Mouse (Mus musculus): ENCODE results near the gene Fkrp. TPM values are rescaled to one million over a fixed set of nuclear protein-coding genes. Genes with fewer than 3 reads are reported as not detected.

The Fkrp gene
- polyA plus RNA-seq, 1 experiment from 2014 or later = 45.3 TPM

GRCm38 (mm10) chr7:16843441-16844171 is 27.1 kb upstream of the Fkrp start:
- WGBS = 3% methylated on average over 33 of the region's 33 CpGs
- H3K4me2 ChIP-seq = peak overlapping the region; percentile 93

GRCm38 (mm10) chr7:16842645-16843063 is 26.1 kb upstream of the Fkrp start, which contains the start of gene Prkd2:
Gene Prkd2, plus strand, starts transcription at chr7:16842902.
- Histone ChIP-seq H3K36me3 (peaks cover 42% of the 10 kb centered on the region), H3K27ac (peak within 1 kb of the TSS; percentile 67), H3K4me3 (peak within 1 kb of the TSS; percentile 57), H3K27me3 (no peaks in the 10 kb centered on the region), H3K9ac (peak within 1 kb of the TSS; percentile 85), H3K4me2 (peak within 1 kb of the TSS; percentile 93), H3K4me1 (replicated peaks) (peaks cover 33% of the 10 kb centered on the region), H3K9me3 (no peaks in the 10 kb centered on the region)
- WGBS = under 1% methylated on average over 29 of the region's 32 CpGs
- peak; percentile 83 for ATAC-seq (ENCODE audit: low FRiP score)

More at GRCm38 (mm10) chr7:16843441-16844171, 27.1 kb upstream of the Fkrp start:
- Histone ChIP-seq H3K4me3 (peak overlapping the region; percentile 57), H3K36me3 (peaks cover 32% of the 10 kb centered on the region), H3K27me3 (no peaks in the 10 kb centered on the region), H3K4me1 (replicated peaks) (peaks cover 33% of the 10 kb centered on the region), H3K9me3 (no peaks in the 10 kb centered on the region), H3K27ac (peak overlapping the region; percentile 67; the same call in 1 of the 2 replicates), H3K9ac (peak overlapping the region; percentile 85)
- 0 out of 2 replicates have a peak, but pooled peaks have one; percentile 6 for ATAC-seq (ENCODE audit: low FRiP score)

- WGBS = 53% methylated on average over 11 of the region's 11 CpGs
- Histone ChIP-seq H3K36me3 (peaks cover 50% of the 10 kb centered on the region), H3K4me1 (replicated peaks) (peaks cover 33% of the 10 kb centered on the region), H3K9ac (peak overlapping the region; percentile 85), H3K27me3 (no peaks in the 10 kb centered on the region), H3K4me2 (peak overlapping the region; percentile 93), H3K4me3 (peak overlapping the region; percentile 57), H3K27ac (peak overlapping the region; percentile 67), H3K9me3 (no peaks in the 10 kb centered on the region)
- 0 out of 2 replicates have a peak, but pooled peaks have one; percentile 1 for ATAC-seq (ENCODE audit: low FRiP score)
Observed at GRCm38 (mm10) chr7:16841561-16842560, 25.3 kb upstream of the Fkrp start.

- WGBS = 77% methylated on average over 4 of the region's 4 CpGs
- H3K4me1 ChIP-seq (replicated peaks) = peaks cover 33% of the 10 kb centered on the region
- no peak overlapping the region for H3K4me3 ChIP-seq
- H3K27ac ChIP-seq = no peak overlapping the region
- no peaks in the 10 kb centered on the region for H3K9me3 ChIP-seq
- no peak overlapping the region for H3K4me2 ChIP-seq
- ATAC-seq (ENCODE audit: low FRiP score) = no peak
- peaks cover 54% of the 10 kb centered on the region for H3K36me3 ChIP-seq
- no peak overlapping the region for H3K9ac ChIP-seq
- H3K27me3 ChIP-seq = no peaks in the 10 kb centered on the region
Observed at GRCm38 (mm10) chr7:16841078-16841477, 24.5 kb upstream of the Fkrp start.

GRCm38 (mm10) chr7:16840109-16840491 is 23.6 kb upstream of the Fkrp start:
- ATAC-seq (ENCODE audit: low FRiP score) = no peak
- Histone ChIP-seq H3K27ac (no peak overlapping the region), H3K4me2 (no peak overlapping the region), H3K4me3 (no peak overlapping the region), H3K27me3 (no peaks in the 10 kb centered on the region), H3K9me3 (no peaks in the 10 kb centered on the region), H3K36me3 (peaks cover 57% of the 10 kb centered on the region), H3K4me1 (replicated peaks) (peaks cover 26% of the 10 kb centered on the region), H3K9ac (no peak overlapping the region)
- WGBS = 98% methylated on average over 2 of the region's 2 CpGs

DNA sequence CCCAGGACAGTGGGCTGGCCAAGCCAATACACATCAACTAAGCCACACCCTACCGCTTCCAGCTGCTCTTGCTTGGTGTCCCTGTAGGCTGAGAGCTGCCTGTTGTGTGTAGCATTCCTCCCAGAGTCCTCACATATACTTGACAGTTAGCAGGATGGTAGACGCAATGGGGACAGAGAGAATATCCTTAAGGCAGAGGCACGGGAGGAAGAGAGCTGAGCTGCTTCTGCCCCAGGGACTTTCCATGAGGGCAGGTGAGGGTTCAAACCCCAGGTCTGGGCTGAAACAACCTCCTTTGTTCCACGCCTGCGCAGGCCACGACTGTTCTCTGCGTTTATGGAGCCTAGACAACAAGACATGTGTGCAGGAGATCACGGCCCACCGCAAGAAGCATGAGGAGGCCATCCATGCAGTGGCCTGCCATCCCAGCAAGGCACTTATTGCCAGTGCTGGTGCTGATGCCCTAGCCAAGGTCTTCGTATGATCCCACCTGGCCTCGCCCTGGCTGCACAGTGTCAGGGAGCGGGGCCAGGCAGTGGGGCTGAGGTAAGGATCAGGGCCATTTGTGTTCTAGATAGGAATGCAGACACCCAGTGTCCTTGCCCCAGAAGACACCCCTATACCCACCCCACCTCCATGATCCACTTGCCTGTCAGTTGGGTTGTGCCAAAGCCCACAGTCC is 23.0 kb upstream of the Fkrp start:
- H3K27ac ChIP-seq = no peak overlapping the region
- H3K9ac ChIP-seq = no peak overlapping the region
- H3K4me1 ChIP-seq (replicated peaks) = peaks cover 21% of the 10 kb centered on the region
- no peak overlapping the region for H3K4me2 ChIP-seq
- no peak overlapping the region for H3K4me3 ChIP-seq
- ATAC-seq (ENCODE audit: low FRiP score) = no peak
- no peaks in the 10 kb centered on the region for H3K9me3 ChIP-seq
- WGBS = 95% methylated on average over 12 of the region's 12 CpGs
- peaks cover 62% of the 10 kb centered on the region for H3K36me3 ChIP-seq
- H3K27me3 ChIP-seq = no peaks in the 10 kb centered on the region

- Histone ChIP-seq H3K9ac (no peak overlapping the region), H3K27ac (no peak overlapping the region), H3K4me2 (no peak overlapping the region), H3K27me3 (no peaks in the 10 kb centered on the region), H3K9me3 (no peaks in the 10 kb centered on the region), H3K36me3 (peaks cover 69% of the 10 kb centered on the region), H3K4me1 (replicated peaks) (peaks cover 14% of the 10 kb centered on the region), H3K4me3 (no peak overlapping the region)
- ATAC-seq (ENCODE audit: low FRiP score) = no peak
- WGBS = 87% methylated on average over 6 of the region's 6 CpGs
Observed at GRCm38 (mm10) chr7:16838804-16839426, 22.4 kb upstream of the Fkrp start.

- no peak overlapping the region for H3K4me2 ChIP-seq
- no peak overlapping the region for H3K9ac ChIP-seq
- no peaks in the 10 kb centered on the region for H3K27me3 ChIP-seq
- H3K9me3 ChIP-seq = no peaks in the 10 kb centered on the region
- ATAC-seq (ENCODE audit: low FRiP score) = no peak
- no peak overlapping the region for H3K4me3 ChIP-seq
- H3K27ac ChIP-seq = no peak overlapping the region
- peaks cover 7% of the 10 kb centered on the region for H3K4me1 ChIP-seq (replicated peaks)
- H3K36me3 ChIP-seq = peaks cover 76% of the 10 kb centered on the region
- WGBS = 97% methylated on average over 18 of the region's 18 CpGs
Observed at GRCm38 (mm10) chr7:16837916-16838803, 21.6 kb upstream of the Fkrp start.

- Histone ChIP-seq H3K27ac (no peak overlapping the region), H3K27me3 (no peaks in the 10 kb centered on the region), H3K4me2 (no peak overlapping the region), H3K9me3 (no peaks in the 10 kb centered on the region), H3K9ac (no peak overlapping the region), H3K36me3 (peaks cover 99% of the 10 kb centered on the region), H3K4me3 (no peak overlapping the region), H3K4me1 (replicated peaks) (peaks cover 6% of the 10 kb centered on the region)
- no peak for ATAC-seq (ENCODE audit: low FRiP score)
- 90% methylated on average over 9 of the region's 9 CpGs for WGBS
Observed at GRCm38 (mm10) chr7:16830449-16830848, 13.9 kb upstream of the Fkrp start.

DNA sequence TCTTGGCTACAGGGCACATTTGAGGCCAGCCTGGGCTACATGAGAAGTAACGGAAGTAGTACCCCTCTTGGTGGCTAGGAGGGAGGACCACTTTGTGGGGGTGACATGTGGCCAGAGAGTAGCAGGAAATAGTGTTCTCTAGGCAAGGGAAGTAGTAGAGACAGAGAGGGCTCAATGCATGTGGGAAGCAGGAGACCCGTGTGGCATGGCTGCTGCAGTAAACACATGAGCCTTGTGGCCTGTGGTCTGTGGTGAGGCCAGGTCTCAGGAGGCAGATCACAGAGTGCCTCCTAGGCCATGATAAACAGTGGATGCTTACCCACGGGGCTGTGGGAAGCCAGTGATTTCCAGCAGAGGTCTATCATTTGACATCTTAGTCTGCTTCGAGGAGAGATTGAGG is 10.7 kb upstream of the Fkrp start:
- WGBS = 88% methylated on average over 4 of the region's 4 CpGs
- Histone ChIP-seq H3K4me2 (no peak overlapping the region), H3K9me3 (no peaks in the 10 kb centered on the region), H3K27ac (no peak overlapping the region), H3K9ac (0 out of 2 replicates have a peak overlapping the region, but pooled peaks have one; percentile 39), H3K36me3 (peaks cover 97% of the 10 kb centered on the region), H3K4me1 (replicated peaks) (peaks cover 14% of the 10 kb centered on the region), H3K4me3 (no peak overlapping the region), H3K27me3 (no peaks in the 10 kb centered on the region)
- no peak for ATAC-seq (ENCODE audit: low FRiP score)

- no peaks in the 10 kb centered on the region for H3K9me3 ChIP-seq
- no peak overlapping the region for H3K4me3 ChIP-seq
- H3K4me1 ChIP-seq (replicated peaks) = peaks cover 21% of the 10 kb centered on the region
- ATAC-seq (ENCODE audit: low FRiP score) = no peak
- peaks cover 90% of the 10 kb centered on the region for H3K36me3 ChIP-seq
- 87% methylated on average over 5 of the region's 5 CpGs for WGBS
- no peak overlapping the region for H3K27ac ChIP-seq
- H3K9ac ChIP-seq = no peak overlapping the region
- H3K4me2 ChIP-seq = no peak overlapping the region
- H3K27me3 ChIP-seq = no peaks in the 10 kb centered on the region
Observed at GRCm38 (mm10) chr7:16826571-16826970, 10.0 kb upstream of the Fkrp start.

Data from hindbrain, embryonic 13.5 days (tissue).